Mouse (Mus musculus) thymus, adult 2 months (tissue): ENCODE data around the gene Olfr1357.

Source experiments
- CTCF ChIP-seq: fragments of 200-500 bp; IDR thresholded peaks from 2 replicates; pipeline ENCODE4 v1.5.1; 2012; ENCODE audit warnings: mild to moderate bottlenecking, control low read depth, low read length, moderate library complexity, borderline replicate concordance; ENCODE audit not compliant: control insufficient read depth, poor library complexity, insufficient read depth; ENCODE audit errors: extremely low read depth
- POLR2A ChIP-seq: fragments of 200-500 bp; IDR thresholded peaks from 2 replicates; pipeline ENCODE4 v1.6.1; 2012; ENCODE audit warnings: mild to moderate bottlenecking, low read length, control low read depth, moderate library complexity; ENCODE audit not compliant: control insufficient read depth, poor library complexity, insufficient read depth; ENCODE audit errors: extremely low read depth

- TF ChIP-seq POLR2A (no peak), CTCF (no peak)
Observed at GRCm38 (mm10) chr10:78589901-78590300, 28.0 kb downstream of the Olfr1357 start.
